Mouse (Mus musculus): ENCODE data around the gene 1700034J05Rik.

- TF ChIP-seq CTCF (IDR thresholded peaks at IDR 0.05; ENCODE audit: insufficient read depth, low read depth, low read length) (no peak), POLR2A (IDR thresholded peaks at IDR 0.05; ENCODE audit: insufficient read depth, low read depth, low read length) (no peak)
Measured at GRCm38 (mm10) chr6:146915808-146916207, 38.4 kb downstream of the 1700034J05Rik start.

All from olfactory bulb, adult 2 months (tissue).